Mouse (Mus musculus) midbrain, embryonic 16.5 days (tissue): ENCODE data around the gene Bmper. TPM values are rescaled to one million over a fixed set of nuclear protein-coding genes. Genes with fewer than 3 reads are reported as not detected.

Experiments used
- ATAC-seq: fragments of 200-750 bp; cut with Nextera tagmentation; 2 replicates; pipeline ENCODE4 v1.8.0; 2017; ENCODE audit warnings: moderate TSS enrichment
- H3K27ac ChIP-seq: fragments of 300-500 bp; sonication (generic); 2 replicates; pipeline ENCODE4 v1.5.1; 2014; ENCODE audit warnings: mild to moderate bottlenecking, low read length, mixed read lengths
- H3K27me3 ChIP-seq: fragments of 300-500 bp; sonication (generic); 2 replicates; pipeline ENCODE4 v1.6.1; 2014; ENCODE audit warnings: low read depth, low read length, mixed read lengths; ENCODE audit not compliant: control insufficient read depth, insufficient read depth
- H3K36me3 ChIP-seq: fragments of 300-500 bp; sonication (generic); 2 replicates; pipeline ENCODE4 v1.6.1; 2014; ENCODE audit warnings: mild to moderate bottlenecking, low read length, moderate library complexity, mixed read lengths; ENCODE audit not compliant: control insufficient read depth, insufficient read depth
- H3K4me1 ChIP-seq: fragments of 300-500 bp; sonication (generic); 2 replicates; pipeline ENCODE4 v1.6.1; 2014; ENCODE audit warnings: mild to moderate bottlenecking, low read length, mixed read lengths; ENCODE audit not compliant: control insufficient read depth, insufficient read depth
- H3K4me2 ChIP-seq: fragments of 300-500 bp; sonication (generic); 2 replicates; pipeline ENCODE4 v1.6.1; 2014; ENCODE audit warnings: mild to moderate bottlenecking, low read length, mixed read lengths
- H3K4me3 ChIP-seq: fragments of 300-500 bp; sonication (generic); 2 replicates; pipeline ENCODE4 v1.5.1; 2014; ENCODE audit warnings: low read depth, mild to moderate bottlenecking, low read length, moderate library complexity, mixed read lengths
- H3K9ac ChIP-seq: fragments of 300-500 bp; sonication (generic); 2 replicates; pipeline ENCODE4 v1.6.1; 2014; ENCODE audit warnings: low read depth, low read length, mixed read lengths
- H3K9me3 ChIP-seq: fragments of 300-500 bp; sonication (generic); replicated peaks from 2 replicates; pipeline ENCODE4 v1.6.1; 2014; ENCODE audit warnings: mild to moderate bottlenecking, low read length, mixed read lengths; ENCODE audit not compliant: control insufficient read depth, poor library complexity, severe bottlenecking
- WGBS: fragments of 180-500 bp; shearing (Covaris S2); extraction: QIAGEN DNeasy Blood & Tissue Kit; methylation state at CpG from one replicate; pipeline ENCODE4 v1.1.7; 2014; 5-methylcytosine and 5-hydroxymethylcytosine counted together
- polyA plus RNA-seq: library from polyadenylated mRNA; unstranded; fragments of >200 nt; fragmentation: Nextera tagmentation; extraction: Ambion mirVana; gene quantifications from 2 replicates; pipeline ENCODE4 v1.2.1, GENCODE M21; 2015

The Bmper gene
- polyA plus RNA-seq, 1 experiment from 2014 or later, result 9.6 TPM

- Histone ChIP-seq H3K9ac (no peak overlapping the region), H3K4me2 (no peak overlapping the region), H3K36me3 (no peaks in the 10 kb centered on the region), H3K4me3 (no peak overlapping the region), H3K27me3 (no peaks in the 10 kb centered on the region), H3K9me3 (no peaks in the 10 kb centered on the region), H3K27ac (no peak overlapping the region), H3K4me1 (peaks cover 3% of the 10 kb centered on the region; the same call in 1 of the 2 replicates)
- WGBS, result 86% methylated on average over 4 of the region's 4 CpGs
- ATAC-seq, result no peak
These were observed 263.0 kb downstream of the Bmper start for GRCm38 (mm10) chr9:23485851-23486250.

- peak; percentile 88 for ATAC-seq
- Histone ChIP-seq H3K4me1 (peaks cover 3% of the 10 kb centered on the region; the same call in 1 of the 2 replicates), H3K27me3 (no peaks in the 10 kb centered on the region), H3K27ac (no peak overlapping the region), H3K9me3 (no peaks in the 10 kb centered on the region), H3K4me3 (no peak overlapping the region), H3K36me3 (no peaks in the 10 kb centered on the region), H3K9ac (no peak overlapping the region), H3K4me2 (no peak overlapping the region)
- whole genome bisulfite sequencing, result 18% methylated on average over 5 of the region's 5 CpGs
These were observed 264.0 kb downstream of the Bmper start for GRCm38 (mm10) chr9:23486725-23487378.

- WGBS, result 92% methylated on average over 5 of the region's 5 CpGs
- ATAC-seq, result no peak
- H3K4me1 ChIP-seq, result peaks cover 3% of the 10 kb centered on the region; the same call in 1 of the 2 replicates
- no peaks in the 10 kb centered on the region for H3K27me3 ChIP-seq
- H3K27ac ChIP-seq, result no peak overlapping the region
- no peak overlapping the region for H3K4me3 ChIP-seq
- no peak overlapping the region for H3K4me2 ChIP-seq
- H3K9me3 ChIP-seq, result no peaks in the 10 kb centered on the region
- H3K36me3 ChIP-seq, result no peaks in the 10 kb centered on the region
- H3K9ac ChIP-seq, result no peak overlapping the region
These were observed 265.4 kb downstream of the Bmper start for GRCm38 (mm10) chr9:23488265-23488664.

GRCm38 (mm10) chr9:23495400-23495799, 272.5 kb downstream of the Bmper start:
- 82% methylated on average over 4 of the region's 4 CpGs for WGBS
- H3K4me3 ChIP-seq, result no peak overlapping the region
- H3K36me3 ChIP-seq, result no peaks in the 10 kb centered on the region
- no peak for ATAC-seq
- peaks cover 4% of the 10 kb centered on the region for H3K4me1 ChIP-seq
- H3K27me3 ChIP-seq, result no peaks in the 10 kb centered on the region
- H3K27ac ChIP-seq, result no peak overlapping the region
- no peak overlapping the region for H3K4me2 ChIP-seq
- no peak overlapping the region for H3K9ac ChIP-seq
- H3K9me3 ChIP-seq, result no peaks in the 10 kb centered on the region

GRCm38 (mm10) chr9:23497626-23498025, 274.8 kb downstream of the Bmper start:
- Histone ChIP-seq H3K4me2 (no peak overlapping the region), H3K4me1 (peaks cover 4% of the 10 kb centered on the region), H3K4me3 (no peak overlapping the region), H3K27ac (no peak overlapping the region), H3K36me3 (no peaks in the 10 kb centered on the region), H3K27me3 (no peaks in the 10 kb centered on the region), H3K9me3 (no peaks in the 10 kb centered on the region), H3K9ac (no peak overlapping the region)
- ATAC-seq, result peak; percentile 76
- 14% methylated on average over 3 of the region's 3 CpGs for WGBS

GRCm38 (mm10) chr9:23533870-23534269, 311.0 kb downstream of the Bmper start:
- no peaks in the 10 kb centered on the region for H3K36me3 ChIP-seq
- no peak overlapping the region for H3K27ac ChIP-seq
- H3K9ac ChIP-seq, result no peak overlapping the region
- 10% methylated on average over 1 of the region's 1 CpGs for WGBS
- ATAC-seq, result no peak
- H3K27me3 ChIP-seq, result no peaks in the 10 kb centered on the region
- no peak overlapping the region for H3K4me2 ChIP-seq
- no peaks in the 10 kb centered on the region for H3K9me3 ChIP-seq
- no peaks in the 10 kb centered on the region for H3K4me1 ChIP-seq
- no peak overlapping the region for H3K4me3 ChIP-seq
